Mouse (Mus musculus): ENCODE results near the gene Clrn3. TPM values are rescaled to one million over a fixed set of nuclear protein-coding genes. Genes with fewer than 3 reads are reported as not detected.

Clrn3 gene
- polyA plus RNA-seq, 1 experiment from 2014 or later = 61.7 TPM

DNA sequence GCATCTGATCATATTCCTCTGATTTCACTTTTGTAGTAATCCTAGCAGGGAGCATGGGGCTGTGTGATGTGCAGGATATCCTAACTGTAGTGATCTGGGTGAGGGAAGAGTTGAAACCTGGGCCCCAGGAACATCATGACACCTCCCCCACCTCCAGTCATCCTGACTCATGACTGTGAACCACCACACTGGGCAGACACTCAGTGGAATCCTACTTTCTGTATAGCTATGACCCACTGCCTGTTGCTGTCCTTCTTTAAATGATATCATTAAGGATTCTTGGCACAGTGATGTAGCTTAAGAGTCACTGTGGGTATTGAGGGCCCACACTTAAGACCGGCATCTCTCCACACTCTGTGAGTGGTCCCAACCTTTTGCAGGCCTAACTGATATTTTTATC, 39.1 kb upstream of the Clrn3 start:
- Histone ChIP-seq H3K27me3 (replicated peaks; ENCODE audit: control insufficient read depth, insufficient read depth, low read length) (no peaks in the 10 kb centered on the region), H3K4me1 (replicated peaks; ENCODE audit: control insufficient read depth, insufficient read depth, low read length) (no peaks in the 10 kb centered on the region), H3K4me3 (ENCODE audit: low read depth, low read length) (no peak overlapping the region), H3K9me3 (ENCODE audit: control insufficient read depth) (no peaks in the 10 kb centered on the region), H3K27ac (ENCODE audit: low read depth, low read length) (no peak overlapping the region), H3K9ac (ENCODE audit: low read depth, low read length) (no peak overlapping the region), H3K36me3 (ENCODE audit: control insufficient read depth, insufficient read depth) (no peaks in the 10 kb centered on the region), H3K4me2 (replicated peaks; ENCODE audit: low read depth) (no peak overlapping the region)
- 83% methylated on average over 1 of the region's 1 CpGs for WGBS
- TF ChIP-seq CTCF (IDR thresholded peaks at IDR 0.05; ENCODE audit: low read depth) = no peak
- no peak for ATAC-seq

GRCm38 (mm10) chr7:135566013-135566412, 37.6 kb upstream of the Clrn3 start:
- ATAC-seq = no peak
- 79% methylated on average over 5 of the region's 5 CpGs for WGBS

GRCm38 (mm10) chr7:135564022-135564421, 35.6 kb upstream of the Clrn3 start:
- H3K4me2 ChIP-seq (replicated peaks; ENCODE audit: low read depth) = no peak overlapping the region
- H3K27me3 ChIP-seq (replicated peaks; ENCODE audit: control insufficient read depth, insufficient read depth, low read length) = no peaks in the 10 kb centered on the region
- H3K4me1 ChIP-seq (replicated peaks; ENCODE audit: control insufficient read depth, insufficient read depth, low read length) = no peaks in the 10 kb centered on the region
- TF ChIP-seq CTCF (IDR thresholded peaks at IDR 0.05; ENCODE audit: low read depth) = no peak
- WGBS = 69% methylated on average over 8 of the region's 8 CpGs
- no peak overlapping the region for H3K27ac ChIP-seq (ENCODE audit: low read depth, low read length)
- no peaks in the 10 kb centered on the region for H3K9me3 ChIP-seq (ENCODE audit: control insufficient read depth)
- H3K9ac ChIP-seq (ENCODE audit: low read depth, low read length) = no peak overlapping the region
- no peak overlapping the region for H3K4me3 ChIP-seq (ENCODE audit: low read depth, low read length)
- no peak for ATAC-seq
- H3K36me3 ChIP-seq (ENCODE audit: control insufficient read depth, insufficient read depth) = no peaks in the 10 kb centered on the region

More at GRCm38 (mm10) chr7:135566013-135566412, 37.6 kb upstream of the Clrn3 start:
- Histone ChIP-seq H3K4me3 (ENCODE audit: low read depth, low read length) (no peak overlapping the region), H3K4me1 (replicated peaks; ENCODE audit: control insufficient read depth, insufficient read depth, low read length) (no peaks in the 10 kb centered on the region), H3K36me3 (ENCODE audit: control insufficient read depth, insufficient read depth) (no peaks in the 10 kb centered on the region), H3K9me3 (ENCODE audit: control insufficient read depth) (no peaks in the 10 kb centered on the region), H3K4me2 (replicated peaks; ENCODE audit: low read depth) (no peak overlapping the region), H3K9ac (ENCODE audit: low read depth, low read length) (no peak overlapping the region), H3K27me3 (replicated peaks; ENCODE audit: control insufficient read depth, insufficient read depth, low read length) (no peaks in the 10 kb centered on the region), H3K27ac (ENCODE audit: low read depth, low read length) (no peak overlapping the region)
- TF ChIP-seq CTCF (IDR thresholded peaks at IDR 0.05; ENCODE audit: low read depth) = no peak

- Histone ChIP-seq H3K9ac (ENCODE audit: low read depth, low read length) (no peak overlapping the region), H3K4me2 (replicated peaks; ENCODE audit: low read depth) (no peak overlapping the region), H3K4me3 (ENCODE audit: low read depth, low read length) (no peak overlapping the region), H3K9me3 (ENCODE audit: control insufficient read depth) (no peaks in the 10 kb centered on the region), H3K4me1 (replicated peaks; ENCODE audit: control insufficient read depth, insufficient read depth, low read length) (no peaks in the 10 kb centered on the region), H3K27ac (ENCODE audit: low read depth, low read length) (no peak overlapping the region), H3K36me3 (ENCODE audit: control insufficient read depth, insufficient read depth) (no peaks in the 10 kb centered on the region), H3K27me3 (replicated peaks; ENCODE audit: control insufficient read depth, insufficient read depth, low read length) (no peaks in the 10 kb centered on the region)
- WGBS = 68% methylated on average over 1 of the region's 1 CpGs
- TF ChIP-seq CTCF (IDR thresholded peaks at IDR 0.05; ENCODE audit: low read depth) = no peak
- ATAC-seq = no peak
Measured at GRCm38 (mm10) chr7:135560280-135560679, 31.8 kb upstream of the Clrn3 start.

DNA sequence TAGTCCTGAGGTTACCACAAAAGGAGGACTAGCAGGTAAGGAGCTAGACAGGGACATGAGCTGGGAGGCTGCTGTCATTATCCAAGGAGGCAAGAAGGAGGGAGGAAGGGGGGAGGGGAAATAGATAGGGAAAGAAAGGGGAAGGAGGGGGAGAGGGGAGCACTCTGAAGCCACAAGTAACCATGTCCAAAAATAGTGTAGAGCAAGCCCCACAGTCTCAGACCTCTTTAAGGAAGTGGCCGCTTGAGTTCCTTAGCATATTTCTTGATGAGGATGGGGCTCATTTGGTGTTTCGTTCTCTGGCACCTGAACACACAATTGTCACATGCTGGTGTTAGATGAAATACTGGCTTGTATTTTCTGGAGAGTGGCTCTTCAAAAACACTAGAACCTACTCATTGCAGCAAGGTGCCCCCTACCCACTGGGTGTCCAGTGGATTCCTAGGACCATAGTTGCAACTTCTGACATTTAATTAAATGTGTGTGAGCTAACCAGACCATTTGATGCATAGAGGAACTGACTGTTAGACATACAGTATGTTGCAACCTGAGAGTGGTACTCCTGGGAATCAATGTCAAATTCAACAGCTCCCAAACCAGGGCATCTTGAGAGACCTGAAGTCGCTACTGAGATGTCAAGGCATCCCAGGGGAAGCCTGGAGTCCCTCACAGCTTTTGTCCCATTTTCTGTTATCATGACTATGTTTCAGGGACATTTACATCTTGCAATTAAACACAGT, 28.4 kb upstream of the Clrn3 start:
- no peak for TF ChIP-seq CTCF (IDR thresholded peaks at IDR 0.05; ENCODE audit: low read depth)

GRCm38 (mm10) chr7:135553550-135553949, 25.1 kb upstream of the Clrn3 start:
- Histone ChIP-seq H3K4me3 (ENCODE audit: low read depth, low read length) (no peak overlapping the region), H3K4me2 (replicated peaks; ENCODE audit: low read depth) (no peak overlapping the region), H3K27ac (ENCODE audit: low read depth, low read length) (no peak overlapping the region), H3K27me3 (replicated peaks; ENCODE audit: control insufficient read depth, insufficient read depth, low read length) (no peaks in the 10 kb centered on the region), H3K36me3 (ENCODE audit: control insufficient read depth, insufficient read depth) (no peaks in the 10 kb centered on the region; the same call in 1 of the 2 replicates), H3K9me3 (ENCODE audit: control insufficient read depth) (no peaks in the 10 kb centered on the region), H3K4me1 (replicated peaks; ENCODE audit: control insufficient read depth, insufficient read depth, low read length) (no peaks in the 10 kb centered on the region), H3K9ac (ENCODE audit: low read depth, low read length) (no peak overlapping the region)
- TF ChIP-seq CTCF (IDR thresholded peaks at IDR 0.05; ENCODE audit: low read depth) = no peak
- 69% methylated on average over 3 of the region's 3 CpGs for WGBS
- ATAC-seq = no peak

More for the DNA sequence above, 28.4 kb upstream of the Clrn3 start:
- Histone ChIP-seq H3K9me3 (ENCODE audit: control insufficient read depth) (no peaks in the 10 kb centered on the region), H3K36me3 (ENCODE audit: control insufficient read depth, insufficient read depth) (no peaks in the 10 kb centered on the region), H3K4me1 (replicated peaks; ENCODE audit: control insufficient read depth, insufficient read depth, low read length) (no peaks in the 10 kb centered on the region), H3K27ac (ENCODE audit: low read depth, low read length) (no peak overlapping the region), H3K4me3 (ENCODE audit: low read depth, low read length) (no peak overlapping the region), H3K9ac (ENCODE audit: low read depth, low read length) (no peak overlapping the region), H3K27me3 (replicated peaks; ENCODE audit: control insufficient read depth, insufficient read depth, low read length) (no peaks in the 10 kb centered on the region), H3K4me2 (replicated peaks; ENCODE audit: low read depth) (no peak overlapping the region)
- 81% methylated on average over 3 of the region's 3 CpGs for WGBS
- no peak for ATAC-seq
